24 mouse cellular contexts compared by ENCODE assay signal in genomic region chr6:128136654-128137053, GRCm38 (mm10). TPM values are rescaled to one million over a fixed set of nuclear protein-coding genes. Genes with fewer than 3 reads are reported as not detected.
DNase-seq lines count a peak whose midpoint lies in the region; ATAC-seq and TF ChIP-seq lines count a peak whose summit lies in the region.
"Had no signal": no experiment of that assay in that cellular context is flagged by ENCODE, and none has a peak within 500 bp of the region (broad histone marks: within the 10 kb centered on the region; RNA-seq: fewer than 3 reads in every experiment).

No protein-coding gene starts in this region.

- peak overlapping the region; percentile 47 for H3K27ac ChIP-seq in kidney, adult 2 months (ENCODE audit: insufficient read depth, low read depth, low read length)
- no peak overlapping the region for H3K27ac ChIP-seq in kidney, embryonic 14.5 days (ENCODE audit: low read depth, low read length)
- H3K27ac ChIP-seq in embryonic facial prominence, embryonic 11.5 days (replicated peaks; ENCODE audit: low read depth, low read length), result no peak overlapping the region
- no peak overlapping the region for H3K27ac ChIP-seq in limb, embryonic 14.5 days (replicated peaks; ENCODE audit: low read depth, low read length)
- H3K27ac ChIP-seq in midbrain, embryonic 11.5 days (ENCODE audit: low read depth, low read length), result no peak overlapping the region
- H3K27ac ChIP-seq: hindbrain, embryonic 13.5 days; liver, embryonic 12.5 days; macrophage; midbrain, embryonic 10.5 days; neural tube, embryonic 12.5 days had no signal

- no peak for TF ChIP-seq POLR2A in kidney, adult 2 months (IDR thresholded peaks at IDR 0.05; ENCODE audit: low read depth, low read length)
- TF ChIP-seq POLR2A in limb, embryonic 14.5 days (IDR thresholded peaks at IDR 0.05; ENCODE audit: borderline replicate concordance, extremely low read depth, insufficient read depth, insufficient read length), result no peak

- intact Hi-C loops in gastrocnemius, postnatal 36 days (cut with DNase I), result no loop called here

- DNase-seq in kidney, adult 2 months, result no peak
- peak; percentile 53 for DNase-seq in embryonic facial prominence, embryonic 11.5 days (ENCODE audit: low spot score)
- peak; percentile 34 for DNase-seq in forelimb bud, embryonic 11.5 days (ENCODE audit: low read depth, low spot score)
- no peak for DNase-seq in limb, embryonic 14.5 days (ENCODE audit: low spot score)
- no peak for DNase-seq in midbrain, embryonic 11.5 days (ENCODE audit: low spot score, missing footprints)
- no peak for DNase-seq in gastrocnemius, postnatal 36 days
- DNase-seq: adrenal gland, adult 2 months; B cell, adult 2 months; cerebellum, adult 9-10 months; heart, postnatal 4 days; layer of hippocampus, postnatal 36 days; left cerebral cortex, postnatal 4 days; liver, postnatal 0 days; thymus, adult 2 months; thymus, postnatal 4 days had no signal

- no peaks in the 10 kb centered on the region for H3K27me3 ChIP-seq in kidney, adult 2 months (replicated peaks; ENCODE audit: control insufficient read depth, insufficient read depth, low read length)
- no peaks in the 10 kb centered on the region for H3K27me3 ChIP-seq in kidney, embryonic 14.5 days (ENCODE audit: control insufficient read depth, insufficient read depth, low read length)
- no peaks in the 10 kb centered on the region for H3K27me3 ChIP-seq in embryonic facial prominence, embryonic 11.5 days (ENCODE audit: control insufficient read depth, insufficient read depth, low read length)
- H3K27me3 ChIP-seq in limb, embryonic 14.5 days (ENCODE audit: control insufficient read depth, insufficient read depth, low read length), result no peaks in the 10 kb centered on the region
- H3K27me3 ChIP-seq in midbrain, embryonic 11.5 days (ENCODE audit: control insufficient read depth, insufficient read depth, low read length), result no peaks in the 10 kb centered on the region
- H3K27me3 ChIP-seq: hindbrain, embryonic 13.5 days; neural tube, embryonic 12.5 days had no signal

- 81% methylated on average over 3 of the region's 3 CpGs for WGBS in kidney, adult 2 months
- 87% methylated on average over 3 of the region's 3 CpGs for WGBS in kidney, embryonic 14.5 days
- 56% methylated on average over 3 of the region's 3 CpGs for WGBS in embryonic facial prominence, embryonic 11.5 days
- 22% methylated on average over 3 of the region's 3 CpGs for WGBS in limb, embryonic 14.5 days
- WGBS in midbrain, embryonic 11.5 days, result 87% methylated on average over 3 of the region's 3 CpGs

- H3K9me3 ChIP-seq in kidney, embryonic 14.5 days (ENCODE audit: control insufficient read depth, low read length), result no peaks in the 10 kb centered on the region
- H3K9me3 ChIP-seq in embryonic facial prominence, embryonic 11.5 days (replicated peaks; ENCODE audit: control insufficient read depth, low read length), result no peaks in the 10 kb centered on the region
- no peaks in the 10 kb centered on the region for H3K9me3 ChIP-seq in limb, embryonic 14.5 days (ENCODE audit: control insufficient read depth, low read length)
- H3K9me3 ChIP-seq in midbrain, embryonic 11.5 days (ENCODE audit: control insufficient read depth, low read length), result no peaks in the 10 kb centered on the region
- H3K9me3 ChIP-seq: hindbrain, embryonic 13.5 days; liver, embryonic 12.5 days; midbrain, embryonic 10.5 days; neural tube, embryonic 12.5 days had no signal

- H3K4me2 ChIP-seq in kidney, embryonic 14.5 days (replicated peaks; ENCODE audit: low read depth, low read length), result no peak overlapping the region
- no peak overlapping the region for H3K4me2 ChIP-seq in embryonic facial prominence, embryonic 11.5 days (ENCODE audit: low read depth, low read length)
- H3K4me2 ChIP-seq in limb, embryonic 14.5 days (replicated peaks; ENCODE audit: low read depth, low read length, severe bottlenecking), result no peak overlapping the region
- no peak overlapping the region for H3K4me2 ChIP-seq in midbrain, embryonic 11.5 days
- H3K4me2 ChIP-seq: hindbrain, embryonic 13.5 days; liver, embryonic 12.5 days; neural tube, embryonic 12.5 days had no signal

- H3K9ac ChIP-seq in kidney, embryonic 14.5 days (ENCODE audit: low read depth, low read length), result no peak overlapping the region
- no peak overlapping the region for H3K9ac ChIP-seq in embryonic facial prominence, embryonic 11.5 days (replicated peaks; ENCODE audit: low read length)
- no peak overlapping the region for H3K9ac ChIP-seq in limb, embryonic 14.5 days (ENCODE audit: low read depth, low read length, severe bottlenecking)
- no peak overlapping the region for H3K9ac ChIP-seq in midbrain, embryonic 11.5 days (ENCODE audit: low read length)
- H3K9ac ChIP-seq: hindbrain, embryonic 13.5 days; liver, embryonic 12.5 days; liver, postnatal 0 days; neural tube, embryonic 12.5 days had no signal

- peaks cover 36% of the 10 kb centered on the region for H3K4me1 ChIP-seq in kidney, adult 2 months (ENCODE audit: control insufficient read depth, insufficient read depth, low read length)
- H3K4me1 ChIP-seq in kidney, embryonic 14.5 days (ENCODE audit: control insufficient read depth, insufficient read depth, low read length), result peaks cover 42% of the 10 kb centered on the region
- H3K4me1 ChIP-seq in embryonic facial prominence, embryonic 11.5 days (ENCODE audit: control insufficient read depth, insufficient read depth, low read length), result peaks cover 7% of the 10 kb centered on the region
- peaks cover 42% of the 10 kb centered on the region for H3K4me1 ChIP-seq in limb, embryonic 14.5 days (ENCODE audit: control insufficient read depth, insufficient read depth, low read length)
- H3K4me1 ChIP-seq in midbrain, embryonic 11.5 days (ENCODE audit: control insufficient read depth, insufficient read depth, low read length), result 0 out of 2 replicates have a peak, but pooled peaks cover 2% of the 10 kb centered on the region

- no peak for ATAC-seq in kidney, embryonic 14.5 days (ENCODE audit: low FRiP score, low TSS enrichment)
- peak; percentile 24; the same call in 1 of the 2 replicates for ATAC-seq in embryonic facial prominence, embryonic 11.5 days (replicated peaks; ENCODE audit: insufficient number of reproducible peaks, low FRiP score, low TSS enrichment, low read depth)
- ATAC-seq in limb, embryonic 14.5 days (ENCODE audit: low FRiP score, low read depth), result 0 out of 2 replicates have a peak, but pooled peaks have one; percentile 55
- no peak for ATAC-seq in midbrain, embryonic 11.5 days (ENCODE audit: low FRiP score)
- ATAC-seq: forebrain, embryonic 14.5 days; intestine, postnatal 0 days; liver, embryonic 12.5 days; liver, postnatal 0 days; midbrain, embryonic 16.5 days had no signal

- no peak overlapping the region for H3K4me3 ChIP-seq in kidney, adult 2 months (ENCODE audit: insufficient read depth, low read depth, low read length)
- no peak overlapping the region for H3K4me3 ChIP-seq in kidney, embryonic 14.5 days (ENCODE audit: low read length)
- H3K4me3 ChIP-seq in embryonic facial prominence, embryonic 11.5 days (ENCODE audit: low read depth, low read length), result no peak overlapping the region
- no peak overlapping the region for H3K4me3 ChIP-seq in limb, embryonic 14.5 days (replicated peaks; ENCODE audit: low read length)
- no peak overlapping the region for H3K4me3 ChIP-seq in midbrain, embryonic 11.5 days (ENCODE audit: low read depth, low read length)
- H3K4me3 ChIP-seq: hindbrain, embryonic 13.5 days; liver, embryonic 12.5 days; midbrain, embryonic 10.5 days; neural tube, embryonic 12.5 days had no signal

- H3K36me3 ChIP-seq in kidney, adult 2 months (ENCODE audit: control insufficient read depth, insufficient read depth, low read length), result no peaks in the 10 kb centered on the region
- H3K36me3 ChIP-seq in kidney, embryonic 14.5 days (ENCODE audit: control insufficient read depth, insufficient read depth, low read length), result no peaks in the 10 kb centered on the region; the same call in 1 of the 2 replicates
- H3K36me3 ChIP-seq in embryonic facial prominence, embryonic 11.5 days (replicated peaks; ENCODE audit: control insufficient read depth, insufficient read depth, low read depth, low read length), result no peaks in the 10 kb centered on the region
- H3K36me3 ChIP-seq in limb, embryonic 14.5 days (ENCODE audit: control insufficient read depth, insufficient read depth, low read length), result no peaks in the 10 kb centered on the region
- H3K36me3 ChIP-seq in midbrain, embryonic 11.5 days (ENCODE audit: control insufficient read depth, insufficient read depth, low read length), result no peaks in the 10 kb centered on the region
- H3K36me3 ChIP-seq: hindbrain, embryonic 13.5 days; liver, embryonic 12.5 days; midbrain, embryonic 10.5 days; neural tube, embryonic 12.5 days had no signal

- no peak for TF ChIP-seq CTCF in kidney, adult 2 months (conservative IDR thresholded peaks at IDR 0.05; ENCODE audit: insufficient read depth, insufficient read length, low read depth, low read length)

RNA-seq across cellular contexts. Expression of gene Tspan9, which starts 6.7 kb away (rescaled TPM):
- 107 and 109 TPM in 2 replicates for polyA plus RNA-seq in kidney, adult 2 months (2012; rRNA removed)
- 96.6 and 100 TPM in 2 replicates for polyA plus RNA-seq in kidney, embryonic 14.5 days (2014; fragmentation: Nextera tagmentation; extraction: Ambion mirVana)
- polyA plus RNA-seq in embryonic facial prominence, embryonic 11.5 days (2014; fragmentation: Nextera tagmentation; extraction: Ambion mirVana), result 63.9 and 71.7 TPM in 2 replicates
- 151 and 192 TPM in 2 replicates for polyA plus RNA-seq in limb, embryonic 14.5 days (2012; rRNA removed)
- polyA plus RNA-seq in limb, embryonic 14.5 days (2014; fragmentation: Nextera tagmentation; extraction: Ambion mirVana), result 134 and 141 TPM in 2 replicates
- 32.7 and 44.1 TPM in 2 replicates for polyA plus RNA-seq in midbrain, embryonic 11.5 days (2014; fragmentation: Nextera tagmentation; extraction: Ambion mirVana)
- total RNA-seq in gastrocnemius, postnatal 36 days (2021), result 10 to 100 TPM; 34.7 to 39.3 TPM

Comparison
In these comparisons a context has a peak if more than half of its experiments do, and no peak if none do; other contexts are left out.
1. DNase-seq: peak in embryonic facial prominence, embryonic 11.5 days (single experiment) and forelimb bud, embryonic 11.5 days (single experiment); none in kidney, adult 2 months (single experiment), limb, embryonic 14.5 days (single experiment), midbrain, embryonic 11.5 days (single experiment) and gastrocnemius, postnatal 36 days (0 of 2).
2. ATAC-seq: peak in embryonic facial prominence, embryonic 11.5 days (single experiment) and limb, embryonic 14.5 days (single experiment); none in kidney, embryonic 14.5 days (single experiment) and midbrain, embryonic 11.5 days (single experiment).